Mouse (Mus musculus) liver, postnatal 0 days (tissue): ENCODE data around the gene Rgs6. TPM values are rescaled to one million over a fixed set of nuclear protein-coding genes. Genes with fewer than 3 reads are reported as not detected.
A peak's percentile ranks its signal among the peaks of the same experiment; 100 is the strongest.

Experiments
- ATAC-seq: fragments of 200-750 bp; cut with Nextera tagmentation; 2 replicates; pipeline ENCODE4 v1.8.0; 2017; ENCODE audit warnings: mild to moderate bottlenecking, moderate library complexity
- DNase-seq: peaks from one replicate; pipeline ENCODE4 v3.0.0-alpha.2; 2016
- H3K27ac ChIP-seq: fragments of 300-500 bp; sonication (generic); 2 replicates; pipeline ENCODE4 v1.5.1; 2014; ENCODE audit warnings: antibody characterized with exemption, moderate library complexity, mild to moderate bottlenecking, low read depth
- H3K27me3 ChIP-seq: fragments of 300-500 bp; sonication (generic); 2 replicates; pipeline ENCODE4 v1.6.1; 2014; ENCODE audit warnings: low read length, control low read depth, mixed read lengths; ENCODE audit not compliant: insufficient read depth
- H3K36me3 ChIP-seq: fragments of 300-500 bp; sonication (generic); replicated peaks from 2 replicates; pipeline ENCODE4 v1.6.1; 2014; ENCODE audit warnings: mild to moderate bottlenecking, control low read depth, low read length, moderate library complexity, mixed read lengths; ENCODE audit not compliant: insufficient read depth
- H3K4me1 ChIP-seq: fragments of 300-500 bp; sonication (generic); 2 replicates; pipeline ENCODE4 v1.6.1; 2014; ENCODE audit warnings: antibody characterized with exemption, mild to moderate bottlenecking, control low read depth; ENCODE audit not compliant: insufficient read depth
- H3K4me2 ChIP-seq: fragments of 300-500 bp; sonication (generic); 2 replicates; pipeline ENCODE4 v1.6.1; 2014; ENCODE audit warnings: low read depth, mild to moderate bottlenecking, low read length, moderate library complexity, mixed read lengths
- H3K4me3 ChIP-seq: fragments of 300-500 bp; sonication (generic); 2 replicates; pipeline ENCODE4 v1.5.1; 2014; ENCODE audit warnings: low read depth, low read length
- H3K9ac ChIP-seq: fragments of 300-500 bp; sonication (generic); replicated peaks from 2 replicates; pipeline ENCODE4 v1.6.1; 2014; ENCODE audit warnings: mild to moderate bottlenecking, moderate library complexity
- H3K9me3 ChIP-seq: fragments of 300-500 bp; sonication (generic); 2 replicates; pipeline ENCODE4 v1.6.1; 2016; ENCODE audit warnings: mild to moderate bottlenecking, control low read depth, low read length, mixed read lengths
- CTCF ChIP-seq: sonication (generic); IDR thresholded peaks from 2 replicates; pipeline ENCODE4 v1.5.1; 2016; ENCODE audit warnings: antibody characterized with exemption, low read depth
- EP300 ChIP-seq: IDR thresholded peaks from 2 replicates; pipeline ENCODE4 v1.6.1; 2016; ENCODE audit warnings: antibody characterized with exemption, low read depth, mild to moderate bottlenecking
- WGBS: fragments of 180-500 bp; shearing (Covaris S2); extraction: QIAGEN DNeasy Blood & Tissue Kit; methylation state at CpG from one replicate; pipeline ENCODE4 v1.1.7; 2014; ENCODE audit not compliant: insufficient replicate concordance; 5-methylcytosine and 5-hydroxymethylcytosine counted together
- polyA plus RNA-seq: library from polyadenylated mRNA; unstranded; fragments of >200 nt; fragmentation: Nextera tagmentation; extraction: Ambion mirVana; gene quantifications from 2 replicates; pipeline ENCODE4 v1.2.1, GENCODE M21; 2015

Gene Rgs6
- polyA plus RNA-seq, 1 experiment from 2014 or later: 0.09 TPM

- no peak overlapping the region for H3K4me3 ChIP-seq
- 73% methylated on average over 12 of the region's 12 CpGs for WGBS
- no peaks in the 10 kb centered on the region for H3K27me3 ChIP-seq
- no peak overlapping the region for H3K9ac ChIP-seq
- H3K9me3 ChIP-seq: no peaks in the 10 kb centered on the region
- no peak for TF ChIP-seq CTCF
- no peaks in the 10 kb centered on the region for H3K4me1 ChIP-seq
- ATAC-seq (no peak), DNase-seq (no peak)
- H3K4me2 ChIP-seq: no peak overlapping the region
- no peaks in the 10 kb centered on the region for H3K36me3 ChIP-seq
- H3K27ac ChIP-seq: no peak overlapping the region
These were observed 457.0 kb downstream of the Rgs6 start for GRCm38 (mm10) chr12:83045001-83045531.

GRCm38 (mm10) chr12:83046734-83047133 lies 458.6 kb downstream of the Rgs6 start:
- H3K4me3 ChIP-seq: no peak overlapping the region
- H3K36me3 ChIP-seq: no peaks in the 10 kb centered on the region
- 81% methylated on average over 9 of the region's 9 CpGs for WGBS
- H3K4me1 ChIP-seq: no peaks in the 10 kb centered on the region
- no peak overlapping the region for H3K9ac ChIP-seq
- DNase-seq (no peak), ATAC-seq (no peak)
- TF ChIP-seq CTCF (no peak), EP300 (no peak)
- H3K4me2 ChIP-seq: no peak overlapping the region
- no peaks in the 10 kb centered on the region for H3K27me3 ChIP-seq
- H3K9me3 ChIP-seq: no peaks in the 10 kb centered on the region
- no peak overlapping the region for H3K27ac ChIP-seq

- TF ChIP-seq CTCF: no peak
- TF ChIP-seq EP300: no peak
- H3K36me3 ChIP-seq: no peaks in the 10 kb centered on the region
- H3K9me3 ChIP-seq: no peaks in the 10 kb centered on the region
- no peak overlapping the region for H3K27ac ChIP-seq
- no peak overlapping the region for H3K9ac ChIP-seq
- DNase-seq (no peak), ATAC-seq (no peak)
- 54% methylated on average over 7 of the region's 7 CpGs for WGBS
- H3K4me1 ChIP-seq: no peaks in the 10 kb centered on the region
- no peaks in the 10 kb centered on the region for H3K27me3 ChIP-seq
- H3K4me3 ChIP-seq: no peak overlapping the region
- H3K4me2 ChIP-seq: no peak overlapping the region
These were observed 459.6 kb downstream of the Rgs6 start for GRCm38 (mm10) chr12:83047710-83048109.

- Histone ChIP-seq H3K27ac (no peak overlapping the region), H3K4me2 (no peak overlapping the region), H3K9me3 (peaks cover 5% of the 10 kb centered on the region), H3K4me1 (no peaks in the 10 kb centered on the region), H3K27me3 (no peaks in the 10 kb centered on the region), H3K36me3 (no peaks in the 10 kb centered on the region), H3K4me3 (no peak overlapping the region), H3K9ac (no peak overlapping the region)
- DNase-seq: no peak
- WGBS: 50% methylated on average over 8 of the region's 8 CpGs
- ATAC-seq: no peak
- TF ChIP-seq CTCF (no peak), EP300 (no peak)
These were observed 462.4 kb downstream of the Rgs6 start for GRCm38 (mm10) chr12:83050514-83050913.

- H3K9me3 ChIP-seq: peaks cover 5% of the 10 kb centered on the region
- TF ChIP-seq EP300 (no peak), CTCF (no peak)
- no peak overlapping the region for H3K9ac ChIP-seq
- H3K4me3 ChIP-seq: no peak overlapping the region
- H3K27ac ChIP-seq: no peak overlapping the region
- no peaks in the 10 kb centered on the region for H3K36me3 ChIP-seq
- no peaks in the 10 kb centered on the region for H3K4me1 ChIP-seq
- no peaks in the 10 kb centered on the region for H3K27me3 ChIP-seq
- no peak for DNase-seq
- WGBS: 52% methylated on average over 4 of the region's 4 CpGs
- no peak overlapping the region for H3K4me2 ChIP-seq
- no peak for ATAC-seq
These were observed 464.3 kb downstream of the Rgs6 start for GRCm38 (mm10) chr12:83052391-83052790.

- H3K4me1 ChIP-seq: no peaks in the 10 kb centered on the region
- no peak for TF ChIP-seq CTCF
- TF ChIP-seq EP300: no peak
- 60% methylated on average over 5 of the region's 5 CpGs for WGBS
- DNase-seq: no peak
- no peaks in the 10 kb centered on the region for H3K27me3 ChIP-seq
- H3K4me3 ChIP-seq: no peak overlapping the region
- peaks cover 5% of the 10 kb centered on the region for H3K9me3 ChIP-seq
- no peak overlapping the region for H3K27ac ChIP-seq
- peak; percentile 90 for ATAC-seq
- H3K4me2 ChIP-seq: no peak overlapping the region
- no peaks in the 10 kb centered on the region for H3K36me3 ChIP-seq
- H3K9ac ChIP-seq: no peak overlapping the region
These were observed 467.6 kb downstream of the Rgs6 start for GRCm38 (mm10) chr12:83055690-83056089.

- H3K9ac ChIP-seq: no peak overlapping the region
- H3K27me3 ChIP-seq: no peaks in the 10 kb centered on the region
- no peaks in the 10 kb centered on the region for H3K9me3 ChIP-seq
These were observed 478.3 kb downstream of the Rgs6 start for GRCm38 (mm10) chr12:83066426-83066825.

More at GRCm38 (mm10) chr12:83066426-83066825, 478.3 kb downstream of the Rgs6 start:
- 73% methylated on average over 6 of the region's 6 CpGs for WGBS
- H3K4me1 ChIP-seq: no peaks in the 10 kb centered on the region
- no peak overlapping the region for H3K27ac ChIP-seq
- ATAC-seq (no peak), DNase-seq (no peak)
- no peak overlapping the region for H3K4me3 ChIP-seq
- H3K36me3 ChIP-seq: no peaks in the 10 kb centered on the region
- TF ChIP-seq CTCF (no peak), EP300 (no peak)
- no peak overlapping the region for H3K4me2 ChIP-seq
